ENCODE assay signal across 8 mouse cellular contexts in the genomic region with DNA sequence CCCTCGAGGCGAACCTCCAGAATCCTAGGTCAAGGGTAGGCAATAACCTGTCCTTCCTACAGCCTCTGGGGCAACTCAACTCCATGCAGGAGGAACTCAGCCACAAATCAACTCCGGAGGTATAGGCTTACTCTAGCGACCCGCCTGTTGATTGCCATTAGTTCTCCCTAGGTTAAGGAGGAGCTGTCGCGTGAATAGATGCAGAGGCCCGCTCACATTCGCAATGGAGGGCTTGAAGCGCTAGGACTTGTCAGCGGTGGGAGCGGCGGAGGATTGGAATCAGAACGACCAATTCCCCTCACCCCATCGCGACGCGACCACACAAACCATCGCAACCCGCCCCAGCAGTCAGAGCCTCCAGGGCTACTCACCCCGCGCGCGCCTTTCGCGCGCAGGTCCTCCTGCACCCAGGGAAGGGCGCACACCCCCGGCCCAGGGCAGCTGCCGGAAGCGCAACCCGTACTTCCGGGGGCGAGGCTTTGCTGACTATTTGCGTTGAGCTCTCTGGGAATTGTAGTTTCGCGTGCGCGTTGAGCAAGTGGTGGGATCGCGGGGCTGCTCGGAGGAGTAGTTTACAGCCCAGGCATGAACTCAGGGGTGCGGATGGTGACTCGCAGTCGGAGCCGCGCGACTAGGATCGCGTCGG. TPM values are rescaled to one million over a fixed set of nuclear protein-coding genes. Genes with fewer than 3 reads are reported as not detected.
A peak's percentile ranks its signal among the peaks of the same experiment; 100 is the strongest.
DNase-seq lines count a peak whose midpoint lies in the region; ATAC-seq lines count a peak whose summit lies in the region.

Gene Tsc2 (minus strand): TSS at position 464 of the 646 bp plus-strand sequence.
Gene Nthl1 (plus strand): TSS at position 514 of the 646 bp plus-strand sequence.

- peaks cover 50% of the 10 kb centered on the region for H3K36me3 ChIP-seq in hindbrain, embryonic 10.5 days
- H3K36me3 ChIP-seq in lung, embryonic 16.5 days (ENCODE audit: control insufficient read depth, insufficient read depth, low read length) = peaks cover 9% of the 10 kb centered on the region; the same call in 1 of the 2 replicates

- peak within 1 kb of the TSS; percentile 78 for H3K4me2 ChIP-seq in lung, embryonic 16.5 days (ENCODE audit: low read depth, low read length)

- no peaks in the 10 kb centered on the region for H3K9me3 ChIP-seq in hindbrain, embryonic 10.5 days
- H3K9me3 ChIP-seq in lung, embryonic 16.5 days (ENCODE audit: control insufficient read depth, low read length) = no peaks in the 10 kb centered on the region

- ATAC-seq in lung, embryonic 16.5 days (ENCODE audit: low read depth) = peak; percentile 88

- peaks cover 27% of the 10 kb centered on the region for H3K4me1 ChIP-seq in hindbrain, embryonic 10.5 days (replicated peaks)
- peaks cover 17% of the 10 kb centered on the region for H3K4me1 ChIP-seq in lung, embryonic 16.5 days (replicated peaks; ENCODE audit: control insufficient read depth, insufficient read depth, low read length)

- H3K27me3 ChIP-seq in hindbrain, embryonic 10.5 days (ENCODE audit: insufficient read depth, poor library complexity, severe bottlenecking) = no peaks in the 10 kb centered on the region
- no peaks in the 10 kb centered on the region for H3K27me3 ChIP-seq in lung, embryonic 16.5 days (ENCODE audit: control insufficient read depth, insufficient read depth, low read depth, low read length)

- peak within 1 kb of the TSS; percentile 91 for H3K27ac ChIP-seq in hindbrain, embryonic 10.5 days
- peak within 1 kb of the TSS; percentile 97 for H3K27ac ChIP-seq in lung, embryonic 16.5 days (ENCODE audit: low read length)

- peak within 1 kb of the TSS; percentile 69 for H3K4me3 ChIP-seq in hindbrain, embryonic 10.5 days
- H3K4me3 ChIP-seq in lung, embryonic 16.5 days (ENCODE audit: low read length) = peak within 1 kb of the TSS; percentile 79

- peak; percentile 89 for DNase-seq in NIH3T3 (ENCODE audit: low read depth)
- peak; percentile 82 for DNase-seq in cerebellum, adult 9-11 months
- DNase-seq in frontal cortex, adult 2 months (ENCODE audit: extremely low spot score in 1 of 2, low spot score in 1 of 2) = peak; percentile 49 to 88
- peak; percentile 91 for DNase-seq in hindbrain, embryonic 10.5 days (ENCODE audit: low spot score)
- peak; percentile 68 for DNase-seq in layer of hippocampus, adult 9-10 months (ENCODE audit: low spot score)
- peak; percentile 71 for DNase-seq in ovary, postnatal 10 days (ENCODE audit: low spot score)
- DNase-seq in thymus, postnatal 0 days (ENCODE audit: low spot score) = peak; percentile 95

- WGBS in hindbrain, embryonic 10.5 days = 2% methylated on average over 51 of the region's 51 CpGs
- 1% methylated on average over 51 of the region's 51 CpGs for WGBS in lung, embryonic 16.5 days

- H3K9ac ChIP-seq in lung, embryonic 16.5 days (ENCODE audit: low read length) = peak within 1 kb of the TSS; percentile 88

RNA-seq across cellular contexts. Expression of gene Tsc2, which starts in this region (rescaled TPM):
- polyA plus RNA-seq in frontal cortex, adult 2 months (2012; rRNA removed) = 175 and 194 TPM in 2 replicates
- 64.1 and 86.9 TPM in 2 replicates for polyA plus RNA-seq in hindbrain, embryonic 10.5 days (2016; fragmentation: Nextera tagmentation; extraction: Ambion mirVana)
- 54.0 and 58.2 TPM in 2 replicates for polyA plus RNA-seq in lung, embryonic 16.5 days (2015; fragmentation: Nextera tagmentation; extraction: Ambion mirVana)
- polyA plus RNA-seq in thymus, postnatal 0 days (2015; fragmentation: Nextera tagmentation; extraction: Ambion mirVana) = 25.0 and 26.0 TPM in 2 replicates

RNA-seq across cellular contexts. Expression of gene Nthl1, which starts in this region (rescaled TPM):
- polyA plus RNA-seq in frontal cortex, adult 2 months (2012; rRNA removed) = 8.8 and 10.7 TPM in 2 replicates
- 19.9 and 27.1 TPM in 2 replicates for polyA plus RNA-seq in hindbrain, embryonic 10.5 days (2016; fragmentation: Nextera tagmentation; extraction: Ambion mirVana)
- polyA plus RNA-seq in lung, embryonic 16.5 days (2015; fragmentation: Nextera tagmentation; extraction: Ambion mirVana) = 17.6 and 17.9 TPM in 2 replicates
- 8.2 and 10.4 TPM in 2 replicates for polyA plus RNA-seq in thymus, postnatal 0 days (2015; fragmentation: Nextera tagmentation; extraction: Ambion mirVana)

Comparison
In these comparisons a context has a peak if more than half of its experiments do, and no peak if none do; other contexts are left out.
1. Peak in every context shown above with its lines: DNase-seq, ATAC-seq, H3K4me3 ChIP-seq and H3K27ac ChIP-seq.